Mouse (Mus musculus): ENCODE measurements around the gene Myo1a. TPM values are rescaled to one million over a fixed set of nuclear protein-coding genes. Genes with fewer than 3 reads are reported as not detected.

Myo1a gene
- polyA plus RNA-seq, 1 experiment: 18.5 TPM

GRCm38 (mm10) chr10:127730285-127730932, 25.4 kb downstream of the Myo1a start:
- H3K27ac ChIP-seq (ENCODE audit: control insufficient read depth, insufficient read depth, low read depth, low read length): no peak overlapping the region
- no peak for TF ChIP-seq POLR2A (IDR thresholded peaks at IDR 0.05; ENCODE audit: control insufficient read depth, low read depth, low read length)
- no peak for TF ChIP-seq CTCF (IDR thresholded peaks at IDR 0.05; ENCODE audit: control insufficient read depth, insufficient read depth, insufficient replicate concordance, low read depth, low read length)

GRCm38 (mm10) chr10:127730933-127731310, 26.0 kb downstream of the Myo1a start:
- no peaks in the 10 kb centered on the region for H3K36me3 ChIP-seq (ENCODE audit: control insufficient read depth, insufficient read depth, low read length)
- H3K4me1 ChIP-seq (ENCODE audit: control insufficient read depth, insufficient read depth, low read length): no peaks in the 10 kb centered on the region
- TF ChIP-seq CTCF (IDR thresholded peaks at IDR 0.05; ENCODE audit: control insufficient read depth, insufficient read depth, insufficient replicate concordance, low read depth, low read length) (no peak), POLR2A (IDR thresholded peaks at IDR 0.05; ENCODE audit: control insufficient read depth, low read depth, low read length) (no peak)
- no peak overlapping the region for H3K4me3 ChIP-seq (ENCODE audit: control insufficient read depth, low read depth, low read length)
- no peak overlapping the region for H3K27ac ChIP-seq (ENCODE audit: control insufficient read depth, insufficient read depth, low read depth, low read length)
- no peaks in the 10 kb centered on the region for H3K27me3 ChIP-seq (ENCODE audit: control insufficient read depth, insufficient read depth, low read length)

More at GRCm38 (mm10) chr10:127730285-127730932, 25.4 kb downstream of the Myo1a start:
- no peaks in the 10 kb centered on the region for H3K27me3 ChIP-seq (ENCODE audit: control insufficient read depth, insufficient read depth, low read length)
- H3K36me3 ChIP-seq (ENCODE audit: control insufficient read depth, insufficient read depth, low read length): no peaks in the 10 kb centered on the region
- H3K4me1 ChIP-seq (ENCODE audit: control insufficient read depth, insufficient read depth, low read length): no peaks in the 10 kb centered on the region
- H3K4me3 ChIP-seq (ENCODE audit: control insufficient read depth, low read depth, low read length): no peak overlapping the region

GRCm38 (mm10) chr10:127731397-127731796, 26.4 kb downstream of the Myo1a start:
- Histone ChIP-seq H3K27ac (ENCODE audit: control insufficient read depth, insufficient read depth, low read depth, low read length) (no peak overlapping the region), H3K4me1 (ENCODE audit: control insufficient read depth, insufficient read depth, low read length) (no peaks in the 10 kb centered on the region), H3K36me3 (ENCODE audit: control insufficient read depth, insufficient read depth, low read length) (no peaks in the 10 kb centered on the region), H3K4me3 (ENCODE audit: control insufficient read depth, low read depth, low read length) (no peak overlapping the region), H3K27me3 (ENCODE audit: control insufficient read depth, insufficient read depth, low read length) (no peaks in the 10 kb centered on the region)
- TF ChIP-seq POLR2A (IDR thresholded peaks at IDR 0.05; ENCODE audit: control insufficient read depth, low read depth, low read length) (no peak), CTCF (IDR thresholded peaks at IDR 0.05; ENCODE audit: control insufficient read depth, insufficient read depth, insufficient replicate concordance, low read depth, low read length) (no peak)

- no peak overlapping the region for H3K27ac ChIP-seq (ENCODE audit: control insufficient read depth, insufficient read depth, low read depth, low read length)
- TF ChIP-seq POLR2A (IDR thresholded peaks at IDR 0.05; ENCODE audit: control insufficient read depth, low read depth, low read length) (no peak), CTCF (IDR thresholded peaks at IDR 0.05; ENCODE audit: control insufficient read depth, insufficient read depth, insufficient replicate concordance, low read depth, low read length) (0 out of 2 replicates have a peak, but pooled peaks have one; percentile 14)
- no peaks in the 10 kb centered on the region for H3K36me3 ChIP-seq (ENCODE audit: control insufficient read depth, insufficient read depth, low read length)
- H3K4me1 ChIP-seq (ENCODE audit: control insufficient read depth, insufficient read depth, low read length): peaks cover 7% of the 10 kb centered on the region
- H3K27me3 ChIP-seq (ENCODE audit: control insufficient read depth, insufficient read depth, low read length): no peaks in the 10 kb centered on the region
- no peak overlapping the region for H3K4me3 ChIP-seq (ENCODE audit: control insufficient read depth, low read depth, low read length)
These were observed 29.5 kb downstream of the Myo1a start for GRCm38 (mm10) chr10:127734434-127734833.

- TF ChIP-seq CTCF (IDR thresholded peaks at IDR 0.05; ENCODE audit: control insufficient read depth, insufficient read depth, insufficient replicate concordance, low read depth, low read length) (no peak), POLR2A (IDR thresholded peaks at IDR 0.05; ENCODE audit: control insufficient read depth, low read depth, low read length) (no peak)
- no peaks in the 10 kb centered on the region for H3K27me3 ChIP-seq (ENCODE audit: control insufficient read depth, insufficient read depth, low read length)
- peaks cover 10% of the 10 kb centered on the region for H3K4me1 ChIP-seq (ENCODE audit: control insufficient read depth, insufficient read depth, low read length)
- no peak overlapping the region for H3K27ac ChIP-seq (ENCODE audit: control insufficient read depth, insufficient read depth, low read depth, low read length)
- no peak overlapping the region for H3K4me3 ChIP-seq (ENCODE audit: control insufficient read depth, low read depth, low read length)
- no peaks in the 10 kb centered on the region for H3K36me3 ChIP-seq (ENCODE audit: control insufficient read depth, insufficient read depth, low read length)
These were observed 31.3 kb downstream of the Myo1a start for GRCm38 (mm10) chr10:127736266-127736665.

GRCm38 (mm10) chr10:127736916-127737315, 31.9 kb downstream of the Myo1a start:
- Histone ChIP-seq H3K4me1 (ENCODE audit: control insufficient read depth, insufficient read depth, low read length) (peaks cover 10% of the 10 kb centered on the region), H3K27ac (ENCODE audit: control insufficient read depth, insufficient read depth, low read depth, low read length) (no peak overlapping the region), H3K4me3 (ENCODE audit: control insufficient read depth, low read depth, low read length) (no peak overlapping the region), H3K36me3 (ENCODE audit: control insufficient read depth, insufficient read depth, low read length) (no peaks in the 10 kb centered on the region), H3K27me3 (ENCODE audit: control insufficient read depth, insufficient read depth, low read length) (no peaks in the 10 kb centered on the region)
- no peak for TF ChIP-seq POLR2A (IDR thresholded peaks at IDR 0.05; ENCODE audit: control insufficient read depth, low read depth, low read length)
- no peak for TF ChIP-seq CTCF (IDR thresholded peaks at IDR 0.05; ENCODE audit: control insufficient read depth, insufficient read depth, insufficient replicate concordance, low read depth, low read length)

- Histone ChIP-seq H3K27me3 (ENCODE audit: control insufficient read depth, insufficient read depth, low read length) (no peaks in the 10 kb centered on the region), H3K4me3 (ENCODE audit: control insufficient read depth, low read depth, low read length) (no peak overlapping the region), H3K36me3 (ENCODE audit: control insufficient read depth, insufficient read depth, low read length) (no peaks in the 10 kb centered on the region), H3K27ac (ENCODE audit: control insufficient read depth, insufficient read depth, low read depth, low read length) (no peak overlapping the region), H3K4me1 (ENCODE audit: control insufficient read depth, insufficient read depth, low read length) (peaks cover 10% of the 10 kb centered on the region)
- TF ChIP-seq POLR2A (IDR thresholded peaks at IDR 0.05; ENCODE audit: control insufficient read depth, low read depth, low read length) (no peak), CTCF (IDR thresholded peaks at IDR 0.05; ENCODE audit: control insufficient read depth, insufficient read depth, insufficient replicate concordance, low read depth, low read length) (no peak)
These were observed 32.6 kb downstream of the Myo1a start for GRCm38 (mm10) chr10:127737552-127737951.

All from testis, adult 2 months (tissue).